Mouse (Mus musculus) cerebellum, adult 2 months (tissue): Measurements from ENCODE around the gene Stat4.

Experiments
- CTCF ChIP-seq: fragments of 200-500 bp; IDR thresholded peaks from 2 replicates; pipeline ENCODE4 v1.5.1; 2011; ENCODE audit warnings: low read depth, mild to moderate bottlenecking, control low read depth, low read length, moderate library complexity, borderline replicate concordance; ENCODE audit not compliant: insufficient read depth
- POLR2A ChIP-seq: fragments of 200-500 bp; IDR thresholded peaks from 2 replicates; pipeline ENCODE4 v1.6.1; 2011; ENCODE audit warnings: low read length, control low read depth, borderline replicate concordance; ENCODE audit not compliant: insufficient read depth

- TF ChIP-seq POLR2A, result no peak
- TF ChIP-seq CTCF, result no peak
Observed at GRCm38 (mm10) chr1:52143596-52144156, 156.7 kb downstream of the Stat4 start.
